Mouse (Mus musculus) cerebellum, postnatal 14 days (tissue): ENCODE measurements at regions not wholly inside any gene's neighbourhood (a gene's known extent, or its start where the extent isn't known, plus 50 kb on each side); places are given as distances from the start of the nearest gene placed in this dataset.

ENCODE experiments used
- DNase-seq, 2 experiments: peaks; one replicate each; pipeline ENCODE4 v3.0.0; 2021; ENCODE audit warnings: mixed read lengths in 2 of 2

- no peak for DNase-seq
These were observed 263.7 kb downstream of the Pax3 start for GRCm38 (mm10) chr1:77933095-77933766.

GRCm38 (mm10) chr1:77932226-77932625 lies 264.7 kb downstream of the Pax3 start:
- DNase-seq = no peak

GRCm38 (mm10) chr1:77930661-77931060 lies 266.3 kb downstream of the Pax3 start:
- peak in 1 of 2 experiments; percentile 36 for DNase-seq

- no peak for DNase-seq
These were observed 267.4 kb downstream of the Pax3 start for GRCm38 (mm10) chr1:77929552-77929951.

GRCm38 (mm10) chr1:77926146-77926545 lies 270.8 kb downstream of the Pax3 start:
- no peak for DNase-seq

GRCm38 (mm10) chr1:77896226-77896625 lies 300.7 kb downstream of the Pax3 start:
- peak; percentile 51 to 59 for DNase-seq

GRCm38 (mm10) chr1:77879026-77879425 lies 317.9 kb downstream of the Pax3 start:
- DNase-seq = no peak

GRCm38 (mm10) chr1:77870125-77870524 lies 326.8 kb downstream of the Pax3 start:
- no peak for DNase-seq

GRCm38 (mm10) chr1:77869174-77869573 lies 327.8 kb downstream of the Pax3 start:
- DNase-seq = no peak

- DNase-seq = no peak
These were observed 337.0 kb downstream of the Pax3 start for GRCm38 (mm10) chr1:77859931-77860330.

- no peak for DNase-seq
These were observed 339.5 kb upstream of the Epha4 start for GRCm38 (mm10) chr1:77854366-77854765.

- peak; percentile 19 to 31 for DNase-seq
These were observed 333.1 kb upstream of the Epha4 start for GRCm38 (mm10) chr1:77847766-77848615.

GRCm38 (mm10) chr1:77846039-77846727 lies 331.3 kb upstream of the Epha4 start:
- DNase-seq = peak; percentile 87 to 89

GRCm38 (mm10) chr1:77840672-77841071 lies 325.8 kb upstream of the Epha4 start:
- no peak for DNase-seq

GRCm38 (mm10) chr1:77832174-77832573 lies 317.3 kb upstream of the Epha4 start:
- no peak for DNase-seq

GRCm38 (mm10) chr1:77824716-77825387 lies 310.0 kb upstream of the Epha4 start:
- DNase-seq = no peak

GRCm38 (mm10) chr1:77823801-77824687 lies 309.2 kb upstream of the Epha4 start:
- peak; percentile 15 to 30 for DNase-seq

GRCm38 (mm10) chr1:77820101-77820500 lies 305.2 kb upstream of the Epha4 start:
- no peak for DNase-seq

GRCm38 (mm10) chr1:77815451-77815850 lies 300.6 kb upstream of the Epha4 start:
- no peak for DNase-seq

GRCm38 (mm10) chr1:77811573-77811972 lies 296.7 kb upstream of the Epha4 start:
- no peak for DNase-seq

GRCm38 (mm10) chr1:77790974-77791373 lies 276.1 kb upstream of the Epha4 start:
- DNase-seq = peak; percentile 53 to 56

GRCm38 (mm10) chr1:77754326-77754725 lies 239.4 kb upstream of the Epha4 start:
- no peak for DNase-seq
